Mouse (Mus musculus) heart, embryonic 13.5 days (tissue): Measurements from ENCODE around the gene Snrpb2. TPM values are rescaled to one million over a fixed set of nuclear protein-coding genes. Genes with fewer than 3 reads are reported as not detected.

Experiments
- ATAC-seq: fragments of 200-750 bp; cut with Nextera tagmentation; 2 replicates; pipeline ENCODE4 v1.8.0; 2017; ENCODE audit warnings: moderate TSS enrichment; ENCODE audit not compliant: insufficient number of reproducible peaks, low FRiP score, low TSS enrichment; ENCODE audit errors: extremely low read depth
- H3K27ac ChIP-seq: fragments of 300-500 bp; sonication (generic); replicated peaks from 2 replicates; pipeline ENCODE4 v1.5.1; 2015; ENCODE audit warnings: moderate library complexity, mild to moderate bottlenecking, inconsistent platforms
- H3K27me3 ChIP-seq: fragments of 300-500 bp; sonication (generic); replicated peaks from 2 replicates; pipeline ENCODE4 v1.6.1; 2015; ENCODE audit warnings: mild to moderate bottlenecking, inconsistent platforms
- H3K36me3 ChIP-seq: fragments of 300-500 bp; sonication (generic); 2 replicates; pipeline ENCODE4 v1.6.1; 2015; ENCODE audit warnings: mild to moderate bottlenecking, inconsistent platforms
- H3K4me1 ChIP-seq: fragments of 300-500 bp; sonication (generic); 2 replicates; pipeline ENCODE4 v1.6.1; 2015; ENCODE audit warnings: inconsistent platforms
- H3K4me2 ChIP-seq: fragments of 300-500 bp; sonication (generic); 2 replicates; pipeline ENCODE4 v1.6.1; 2015; ENCODE audit warnings: inconsistent platforms, mild to moderate bottlenecking, moderate library complexity
- H3K4me3 ChIP-seq: fragments of 300-500 bp; sonication (generic); 2 replicates; pipeline ENCODE4 v1.5.1; 2015; ENCODE audit warnings: moderate library complexity, mild to moderate bottlenecking, inconsistent platforms
- H3K9ac ChIP-seq: fragments of 300-500 bp; sonication (generic); 2 replicates; pipeline ENCODE4 v1.6.1; 2015; ENCODE audit warnings: inconsistent platforms, mild to moderate bottlenecking, moderate library complexity
- H3K9me3 ChIP-seq: fragments of 300-500 bp; sonication (generic); 2 replicates; pipeline ENCODE4 v1.6.1; 2016; ENCODE audit warnings: inconsistent platforms
- WGBS: fragments of 180-500 bp; shearing (Covaris S2); methylation state at CpG from one replicate; pipeline ENCODE4 v1.1.7; 2015; ENCODE audit warnings: mixed read lengths; 5-methylcytosine and 5-hydroxymethylcytosine counted together
- polyA plus RNA-seq: library from polyadenylated mRNA; unstranded; fragments of >200 nt; fragmentation: Nextera tagmentation; extraction: Ambion mirVana; gene quantifications from 2 replicates; pipeline ENCODE4 v1.2.1, GENCODE M21; 2015

Snrpb2 gene
- polyA plus RNA-seq, 1 experiment from 2014 or later, result 43.9 TPM

- Histone ChIP-seq H3K27ac (no peak overlapping the region), H3K36me3 (no peaks in the 10 kb centered on the region), H3K9me3 (peaks cover 5% of the 10 kb centered on the region; the same call in 1 of the 2 replicates), H3K4me1 (no peaks in the 10 kb centered on the region), H3K4me3 (no peak overlapping the region), H3K4me2 (no peak overlapping the region), H3K27me3 (peaks cover 16% of the 10 kb centered on the region), H3K9ac (no peak overlapping the region)
- ATAC-seq, result no peak
- WGBS, result 80% methylated on average over 1 of the region's 1 CpGs
Observed at GRCm38 (mm10) chr2:143097170-143097569, 34.3 kb downstream of the Snrpb2 start.

- Histone ChIP-seq H3K4me2 (no peak overlapping the region), H3K9ac (no peak overlapping the region), H3K9me3 (no peaks in the 10 kb centered on the region), H3K4me3 (no peak overlapping the region), H3K27me3 (no peaks in the 10 kb centered on the region), H3K36me3 (no peaks in the 10 kb centered on the region), H3K4me1 (no peaks in the 10 kb centered on the region), H3K27ac (no peak overlapping the region)
- ATAC-seq, result no peak
- WGBS, result 74% methylated on average over 1 of the region's 1 CpGs
Observed at GRCm38 (mm10) chr2:143113859-143114258, 51.0 kb downstream of the Snrpb2 start.

- Histone ChIP-seq H3K4me3 (no peak overlapping the region), H3K27me3 (no peaks in the 10 kb centered on the region), H3K4me1 (no peaks in the 10 kb centered on the region), H3K27ac (no peak overlapping the region), H3K9ac (no peak overlapping the region), H3K9me3 (no peaks in the 10 kb centered on the region), H3K4me2 (no peak overlapping the region), H3K36me3 (no peaks in the 10 kb centered on the region)
- WGBS, result 61% methylated on average over 4 of the region's 4 CpGs
- no peak for ATAC-seq
Observed at GRCm38 (mm10) chr2:143114716-143115115, 51.9 kb downstream of the Snrpb2 start.

- Histone ChIP-seq H3K4me2 (no peak overlapping the region), H3K4me3 (no peak overlapping the region), H3K4me1 (no peaks in the 10 kb centered on the region), H3K36me3 (no peaks in the 10 kb centered on the region), H3K27me3 (no peaks in the 10 kb centered on the region), H3K9me3 (no peaks in the 10 kb centered on the region), H3K27ac (no peak overlapping the region), H3K9ac (no peak overlapping the region)
- no peak for ATAC-seq
- 60% methylated on average over 3 of the region's 3 CpGs for WGBS
Observed at GRCm38 (mm10) chr2:143117453-143117852, 54.6 kb downstream of the Snrpb2 start.

GRCm38 (mm10) chr2:143118221-143118620, 55.4 kb downstream of the Snrpb2 start:
- no peak overlapping the region for H3K27ac ChIP-seq
- H3K27me3 ChIP-seq, result no peaks in the 10 kb centered on the region
- no peak overlapping the region for H3K4me2 ChIP-seq
- no peaks in the 10 kb centered on the region for H3K9me3 ChIP-seq
- H3K4me1 ChIP-seq, result no peaks in the 10 kb centered on the region
- ATAC-seq, result no peak
- H3K36me3 ChIP-seq, result no peaks in the 10 kb centered on the region
- WGBS, result 79% methylated on average over 7 of the region's 7 CpGs
- no peak overlapping the region for H3K9ac ChIP-seq
- H3K4me3 ChIP-seq, result no peak overlapping the region

Other genes starting within 250 kb of the Snrpb2 start
- gene Kif16b, start 161.5 kb upstream of the Snrpb2 start, polyA plus RNA-seq, result 9.1 and 9.4 TPM in 2 replicates
- 0.42 and 0.67 TPM in 2 replicates for gene Otor, start 15.4 kb downstream of the Snrpb2 start, polyA plus RNA-seq